ENCODE assay signal across 16 mouse cellular contexts in genomic region chr12:8840782-8841325, GRCm38 (mm10).
DNase-seq lines count a peak whose midpoint lies in the region; ATAC-seq lines count a peak whose summit lies in the region.
"Had no signal": no experiment of that assay in that cellular context is flagged by ENCODE, and none has a peak within 500 bp of the region (broad histone marks: within the 10 kb centered on the region; RNA-seq: fewer than 3 reads in every experiment).

No protein-coding gene starts in this region.

- no peaks in the 10 kb centered on the region for H3K9me3 ChIP-seq in liver, embryonic 16.5 days (replicated peaks; ENCODE audit: control insufficient read depth, low read length)
- H3K9me3 ChIP-seq: midbrain, embryonic 13.5 days had no signal

- peak overlapping the region; percentile 72 for H3K27ac ChIP-seq in liver, embryonic 16.5 days (ENCODE audit: low read length)
- H3K27ac ChIP-seq: layer of hippocampus, adult 2 months; midbrain, embryonic 13.5 days had no signal

- DNase-seq in urinary bladder, postnatal 14 days (ENCODE audit: low spot score): peak; percentile 16
- no peak for DNase-seq in urinary bladder, postnatal 25 days (ENCODE audit: low spot score)
- peak; percentile 72 for DNase-seq in fat pad, adult 2 months (ENCODE audit: extremely low read depth, low read depth, low spot score)
- DNase-seq in thymus, postnatal 14 days: no peak
- DNase-seq in lung, adult 18-20 months: no peak
- DNase-seq in layer of hippocampus, adult 18-20 months (ENCODE audit: low spot score in 2 of 2): no peak
- DNase-seq in left cerebral cortex, adult 11 months (ENCODE audit: low spot score): no peak
- DNase-seq: adrenal gland, adult 2 months; heart, postnatal 14 days; kidney, adult 18-20 months; left cerebral cortex, postnatal 4 days; lung, postnatal 14 days; thymus, postnatal 25 days had no signal

- H3K4me3 ChIP-seq in liver, embryonic 16.5 days (ENCODE audit: low read depth, low read length): no peak overlapping the region
- H3K4me3 ChIP-seq: layer of hippocampus, adult 2 months; midbrain, embryonic 13.5 days had no signal

- H3K36me3 ChIP-seq in liver, embryonic 16.5 days (ENCODE audit: control insufficient read depth, insufficient read depth): no peaks in the 10 kb centered on the region
- H3K36me3 ChIP-seq: midbrain, embryonic 13.5 days had no signal

- peak overlapping the region; percentile 14 for H3K4me2 ChIP-seq in liver, embryonic 16.5 days (ENCODE audit: low read depth, low read length)
- H3K4me2 ChIP-seq: midbrain, embryonic 13.5 days had no signal

- peak overlapping the region; percentile 25; the same call in 1 of the 2 replicates for H3K9ac ChIP-seq in liver, embryonic 16.5 days (ENCODE audit: low read depth, low read length)
- H3K9ac ChIP-seq: midbrain, embryonic 13.5 days had no signal

- 35% methylated on average over 7 of the region's 7 CpGs for WGBS in liver, embryonic 16.5 days (ENCODE audit: insufficient replicate concordance)

- ATAC-seq in liver, embryonic 16.5 days (ENCODE audit: low read depth): peak; percentile 100
- ATAC-seq: midbrain, embryonic 13.5 days had no signal

- peaks cover 18% of the 10 kb centered on the region for H3K4me1 ChIP-seq in liver, embryonic 16.5 days (ENCODE audit: control insufficient read depth, low read depth, low read length)

- no peaks in the 10 kb centered on the region for H3K27me3 ChIP-seq in liver, embryonic 16.5 days (ENCODE audit: control insufficient read depth, insufficient read depth, low read depth, low read length)
- H3K27me3 ChIP-seq: midbrain, embryonic 13.5 days had no signal

Comparison
In these comparisons a context has a peak if more than half of its experiments do, and no peak if none do; other contexts are left out.
1. DNase-seq: peak in urinary bladder, postnatal 14 days (single experiment) and fat pad, adult 2 months (single experiment); none in urinary bladder, postnatal 25 days (single experiment), thymus, postnatal 14 days (single experiment), lung, adult 18-20 months (0 of 2), layer of hippocampus, adult 18-20 months (0 of 2) and left cerebral cortex, adult 11 months (single experiment).